Mouse (Mus musculus): Measurements from ENCODE around the gene Gpr176.
"Not testable (repeated sequence)": the region's sequence is repeated elsewhere in the genome, so short reads cannot be mapped to it uniquely, and the experiment has no call there.

Gpr176 gene

DNA sequence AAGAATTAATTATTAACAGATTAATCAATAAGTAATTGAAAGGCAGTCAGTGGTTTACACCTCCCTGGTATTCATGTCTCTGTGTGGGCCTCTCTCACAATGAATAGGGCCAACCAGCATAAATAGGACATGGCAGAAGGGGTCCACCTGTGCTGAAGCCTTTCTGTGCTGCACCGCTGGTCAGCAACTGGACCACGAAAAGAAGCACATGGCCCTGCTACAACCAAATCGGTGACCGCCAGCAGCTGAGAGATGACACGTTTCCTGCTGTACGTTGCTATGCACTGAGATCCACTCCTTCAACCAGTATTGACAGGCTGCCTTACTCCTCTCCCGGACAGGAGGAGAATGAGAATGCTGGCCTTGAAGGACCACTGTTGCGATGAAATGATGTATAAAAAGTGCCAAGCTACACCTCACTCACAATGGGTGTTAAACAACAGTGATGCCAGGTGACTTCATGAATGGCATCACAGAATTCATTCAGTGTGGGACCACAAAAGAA lies 72.1 kb downstream of the Gpr176 start:
- DNase-seq (ENCODE audit: low spot score), result no peak

DNA sequence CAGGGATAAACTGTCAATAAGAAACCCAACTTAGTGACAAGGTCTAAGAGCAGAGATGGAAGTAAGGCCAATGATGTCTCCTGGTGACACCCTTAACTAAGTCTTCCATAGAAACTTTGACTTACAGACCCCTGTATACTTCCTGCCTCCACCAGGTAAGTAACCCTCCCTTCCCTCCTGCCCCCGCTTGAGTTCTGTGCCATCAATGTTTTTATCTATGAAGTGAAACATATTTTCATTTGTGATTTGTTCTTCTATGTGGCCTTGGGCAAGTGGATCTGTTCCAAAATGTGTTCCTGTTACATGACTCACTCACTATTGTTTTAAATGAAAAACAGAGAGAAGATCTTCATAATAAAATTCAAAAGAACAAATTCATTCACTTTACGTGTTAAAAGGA lies 73.2 kb downstream of the Gpr176 start:
- no peak for DNase-seq (ENCODE audit: low spot score)

DNA sequence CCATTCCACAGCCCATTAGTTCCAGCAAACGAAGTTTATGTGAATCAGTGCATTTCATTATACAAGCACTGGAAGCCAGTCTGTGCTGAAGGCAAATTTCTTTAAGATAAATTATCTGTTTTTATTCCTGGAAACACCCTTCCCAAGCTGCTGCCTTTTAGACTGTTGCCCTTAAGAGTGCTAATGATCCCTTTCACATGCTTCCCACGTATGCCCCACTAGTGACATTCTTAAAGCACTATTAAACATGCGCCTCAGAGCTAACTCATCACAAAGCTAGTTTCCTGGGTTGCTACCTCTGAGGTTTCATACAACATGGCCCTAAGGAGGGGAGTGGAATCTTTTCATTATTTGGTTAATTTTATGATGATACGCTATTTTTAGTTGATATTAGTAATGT lies 74.6 kb downstream of the Gpr176 start:
- DNase-seq (ENCODE audit: low spot score), result no peak

DNA sequence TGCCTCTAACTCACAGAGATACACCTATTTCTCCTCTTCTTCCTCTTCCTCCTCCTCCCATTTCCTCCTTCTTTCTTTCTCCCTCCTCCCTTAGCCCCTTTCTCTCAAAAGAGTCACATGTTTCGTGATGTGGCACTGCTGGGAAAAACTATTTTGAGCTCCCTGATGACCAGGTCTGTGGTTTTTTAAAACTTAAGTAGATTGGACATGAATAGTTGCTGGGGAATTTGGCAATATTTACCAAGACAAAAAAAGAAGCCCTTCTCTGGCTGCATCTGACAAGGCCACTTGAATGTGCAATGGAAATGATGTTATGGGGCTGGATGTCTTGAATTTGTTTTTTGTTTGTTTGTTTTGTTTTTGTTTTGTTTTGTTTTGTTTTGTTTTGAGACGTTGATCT lies 75.3 kb downstream of the Gpr176 start:
- no peak for DNase-seq (ENCODE audit: low spot score)

DNA sequence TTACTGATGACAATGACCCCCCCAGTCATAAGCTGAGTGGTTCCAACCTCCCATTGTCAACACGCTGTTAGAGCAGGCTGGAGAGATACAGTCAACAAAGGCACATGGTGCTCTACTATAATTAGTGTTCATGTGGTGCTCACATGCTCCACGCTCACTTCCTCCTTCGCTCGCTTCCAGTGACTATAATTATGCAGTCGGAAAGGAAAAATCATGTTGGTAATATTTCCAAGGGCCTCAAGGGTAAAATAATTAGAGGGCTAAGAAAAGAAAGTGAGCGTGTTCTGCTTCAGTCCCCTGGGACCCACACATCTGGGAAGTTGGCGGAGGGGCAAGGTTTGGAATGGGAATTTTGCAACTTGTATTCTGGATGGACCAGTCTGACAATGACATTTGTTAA lies 77.7 kb downstream of the Gpr176 start:
- no peak for DNase-seq (ENCODE audit: low spot score)

DNA sequence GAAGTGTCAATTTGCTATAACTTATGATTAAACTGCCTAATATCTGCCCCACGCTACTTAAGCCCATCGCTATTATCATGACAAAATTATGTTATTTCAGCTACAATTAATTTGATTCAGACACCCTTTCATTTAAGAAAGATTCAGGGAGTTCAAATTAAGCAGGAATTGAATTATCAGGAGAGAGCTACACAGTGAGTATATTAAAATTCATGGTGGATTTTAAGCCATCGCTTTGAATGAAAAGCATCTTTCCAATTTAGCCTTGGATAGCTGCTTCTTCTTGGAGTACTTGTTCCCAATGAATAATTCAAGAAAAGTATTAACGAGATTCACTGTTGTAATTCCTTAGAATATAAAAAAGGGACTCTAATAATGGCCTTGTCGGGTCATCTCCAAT lies 79.6 kb downstream of the Gpr176 start:
- no peak for DNase-seq (ENCODE audit: low spot score)

DNA sequence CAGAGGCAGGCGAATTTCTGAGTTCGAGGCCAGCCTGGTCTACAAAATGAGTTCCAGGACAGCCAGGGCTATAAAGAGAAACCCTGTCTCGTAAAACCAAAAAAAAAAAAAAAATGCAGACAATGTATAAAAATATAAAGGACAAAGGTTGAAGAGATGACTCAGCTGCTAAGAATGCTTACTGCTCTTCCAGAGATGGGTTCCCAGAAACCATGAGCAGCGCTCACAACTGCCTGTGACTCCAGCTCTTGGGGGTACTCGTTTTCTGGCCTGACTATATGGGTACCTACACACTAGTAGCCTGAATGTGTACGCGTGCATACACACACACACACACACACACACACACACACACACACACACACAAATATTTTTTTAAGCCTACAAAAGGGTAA lies 84.2 kb downstream of the Gpr176 start:
- not testable (repeated sequence) for DNase-seq (ENCODE audit: low spot score)

DNA sequence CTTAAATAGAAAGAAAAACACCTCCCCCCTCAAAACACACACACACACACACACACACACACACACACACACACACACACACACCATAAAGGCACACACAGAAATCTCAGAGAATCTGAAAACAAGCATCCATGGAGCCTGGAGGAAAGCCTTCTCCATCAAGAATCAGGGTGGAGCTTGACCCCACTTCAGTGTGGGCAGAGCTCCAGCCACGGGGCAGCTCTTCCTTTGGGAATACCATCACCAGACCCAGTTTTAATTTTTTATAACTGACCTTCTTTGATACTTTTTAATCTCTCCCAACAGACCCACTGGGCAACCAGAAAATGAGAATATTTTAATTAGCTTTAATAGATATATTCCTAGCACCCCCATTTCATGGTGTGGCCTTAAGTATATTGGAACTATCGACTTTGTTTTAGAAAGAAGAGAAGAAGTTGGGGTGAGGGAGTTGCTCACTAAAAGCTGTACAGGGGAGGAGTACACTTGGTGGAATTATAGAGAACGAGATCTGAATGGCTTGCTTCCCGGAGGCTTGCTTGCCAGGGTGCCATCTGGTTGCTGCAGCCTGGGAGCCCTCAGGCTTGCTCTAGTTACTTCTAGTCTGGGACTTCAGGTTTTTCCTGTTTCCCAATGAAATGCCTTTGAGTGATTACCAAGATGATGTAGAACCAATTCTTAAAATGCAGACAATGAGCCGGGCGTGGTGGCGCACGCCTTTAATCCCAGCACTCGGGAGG lies 84.7 kb downstream of the Gpr176 start:
- DNase-seq (ENCODE audit: low spot score), result no peak

DNA sequence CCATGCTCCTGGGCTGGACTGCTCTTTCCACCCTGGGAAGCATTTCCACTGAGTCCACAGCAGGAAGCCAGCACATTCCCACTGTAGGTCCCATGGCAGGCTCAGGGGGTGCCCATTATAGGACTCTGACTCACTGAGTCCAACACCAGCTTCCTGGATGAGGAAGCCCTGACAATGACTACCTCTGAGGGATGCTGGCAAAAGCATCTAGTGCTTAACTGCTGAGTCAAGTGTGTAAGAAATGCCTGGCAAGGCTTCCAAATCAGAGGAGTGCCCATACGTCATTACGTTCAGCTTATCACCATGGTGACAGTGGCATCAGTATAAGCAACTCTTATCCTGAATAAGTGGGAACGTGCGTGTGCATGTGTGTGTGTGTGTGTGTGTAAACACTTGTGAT lies 85.5 kb downstream of the Gpr176 start:
- DNase-seq (ENCODE audit: low spot score), result no peak

DNA sequence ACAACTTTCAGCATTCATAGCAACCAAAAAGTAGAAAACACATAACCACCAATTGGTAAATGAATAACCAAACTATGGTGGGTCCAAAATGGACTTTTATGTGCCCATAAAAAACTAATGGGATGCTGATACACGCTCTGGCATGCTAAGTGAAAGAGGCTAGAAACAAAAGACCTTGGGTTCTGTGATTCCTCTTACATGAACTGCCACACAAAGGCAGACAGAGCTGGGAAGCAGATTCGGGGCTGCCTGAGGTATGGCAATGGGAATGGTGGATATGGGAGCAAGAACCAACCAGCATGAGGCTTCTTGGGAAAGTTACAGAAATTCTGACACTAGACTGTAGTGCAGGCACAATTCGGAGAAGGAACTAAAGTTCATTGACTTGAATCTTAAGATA lies 90.8 kb downstream of the Gpr176 start:
- no peak for DNase-seq (ENCODE audit: low spot score)

DNA sequence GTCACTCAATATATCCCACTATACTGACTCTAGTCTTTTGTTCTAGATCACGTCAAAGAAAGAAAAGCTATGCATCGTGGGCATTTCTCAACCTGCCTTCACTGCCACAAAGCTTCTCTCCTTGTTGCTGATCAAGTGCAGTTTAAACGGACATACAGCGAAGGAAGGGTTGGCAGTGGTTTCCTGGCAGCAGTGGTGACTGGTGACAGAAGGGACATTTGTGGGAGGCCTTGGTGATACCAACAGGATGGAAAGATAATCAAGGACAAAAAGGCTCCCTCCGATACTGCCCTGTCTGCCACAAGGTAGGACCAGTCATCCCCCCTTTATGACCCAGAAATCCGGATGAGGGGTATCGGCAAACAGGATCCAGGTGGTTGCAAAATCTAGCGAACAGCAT lies 95.0 kb downstream of the Gpr176 start:
- DNase-seq (ENCODE audit: low spot score), result no peak

DNA sequence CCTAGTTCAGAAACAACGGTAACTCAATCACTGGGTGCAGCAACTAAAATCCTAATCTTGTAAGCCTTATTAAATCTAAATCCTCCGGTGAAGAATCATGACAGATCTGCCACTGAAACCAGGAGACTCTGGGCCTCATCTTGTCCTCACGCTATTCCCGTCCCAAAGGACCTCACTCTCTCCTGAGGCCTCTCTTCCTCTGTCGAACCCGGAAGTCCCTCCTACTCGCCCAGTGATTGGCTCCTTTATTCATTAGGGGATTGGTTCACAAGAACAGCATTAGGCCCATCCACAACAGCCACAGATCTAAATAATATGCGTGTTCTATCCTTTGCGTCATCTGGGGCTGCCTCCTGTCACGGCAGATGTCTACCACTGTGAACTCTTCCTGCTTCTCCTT lies 101.6 kb downstream of the Gpr176 start:
- no peak for DNase-seq (ENCODE audit: low spot score)

DNA sequence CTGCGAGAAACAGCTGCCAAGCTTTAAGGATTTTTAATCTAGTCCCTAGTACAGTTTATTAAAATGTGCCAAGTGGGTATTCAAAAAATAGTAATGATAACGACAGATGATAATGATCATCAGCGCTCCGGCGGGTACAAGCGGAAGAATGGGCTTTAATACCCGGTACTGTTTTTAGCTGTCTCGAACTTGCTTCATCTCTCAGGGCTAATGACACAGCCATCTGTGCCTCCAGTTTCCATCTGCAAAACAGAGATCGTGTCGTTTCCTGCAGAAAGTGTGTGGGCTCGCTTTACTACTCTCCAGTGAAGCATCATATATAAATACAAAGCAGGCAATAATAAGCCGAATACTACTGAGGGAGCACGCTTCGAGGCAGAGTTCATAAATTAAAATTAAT lies 103.0 kb downstream of the Gpr176 start:
- no peak for DNase-seq (ENCODE audit: low spot score)

DNA sequence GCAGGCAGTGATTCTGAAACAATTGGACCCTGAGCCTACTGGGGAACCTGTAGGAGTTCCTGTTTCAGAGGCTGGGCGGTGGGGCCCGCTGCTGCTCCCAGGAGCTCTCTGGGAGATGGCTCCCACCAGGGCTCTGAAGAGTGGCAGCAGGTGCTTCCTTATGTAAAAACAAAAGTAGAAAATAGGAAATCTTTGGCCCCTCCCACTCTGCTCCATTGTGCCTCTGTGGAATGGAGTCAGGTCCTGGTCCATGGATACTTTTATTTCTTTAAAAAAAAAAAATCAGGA lies 109.4 kb downstream of the Gpr176 start:
- DNase-seq (ENCODE audit: low spot score), result no peak

DNA sequence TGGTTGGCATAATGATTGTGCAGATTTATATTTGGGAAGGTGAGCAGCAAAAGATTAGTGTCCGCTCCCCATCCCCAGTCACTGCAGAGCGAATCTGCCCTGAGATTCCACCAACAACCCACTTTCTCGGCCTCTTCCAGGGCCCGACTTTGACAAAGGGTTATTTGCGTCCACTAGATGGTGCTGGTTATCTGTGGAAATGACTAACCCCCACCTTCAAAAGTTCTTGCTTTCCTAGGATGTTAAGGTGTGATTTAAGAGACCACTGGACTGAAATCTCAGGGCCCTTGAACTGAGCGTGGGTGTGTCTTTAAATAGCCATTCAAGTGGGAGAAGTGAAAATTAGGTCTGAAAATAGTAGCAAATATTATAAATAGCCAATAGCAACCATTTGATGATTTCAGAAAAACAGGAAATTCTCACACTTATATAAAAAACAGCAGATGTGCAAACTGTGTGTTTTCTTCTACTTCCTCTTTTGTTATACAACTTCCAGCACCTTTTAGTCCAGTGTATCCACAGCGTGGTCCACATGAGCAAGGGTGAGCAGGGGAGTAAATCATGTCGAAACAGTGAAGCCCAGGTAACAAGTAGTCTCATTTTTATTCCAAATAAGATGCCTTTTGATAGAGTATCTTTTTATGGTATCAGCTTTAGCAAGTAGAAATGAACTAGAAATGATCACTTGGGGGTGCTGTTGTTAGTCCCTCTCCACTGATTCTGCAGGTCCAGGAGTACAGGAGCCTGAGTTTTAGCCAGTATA lies 109.9 kb downstream of the Gpr176 start:
- DNase-seq (ENCODE audit: low spot score), result no peak

DNA sequence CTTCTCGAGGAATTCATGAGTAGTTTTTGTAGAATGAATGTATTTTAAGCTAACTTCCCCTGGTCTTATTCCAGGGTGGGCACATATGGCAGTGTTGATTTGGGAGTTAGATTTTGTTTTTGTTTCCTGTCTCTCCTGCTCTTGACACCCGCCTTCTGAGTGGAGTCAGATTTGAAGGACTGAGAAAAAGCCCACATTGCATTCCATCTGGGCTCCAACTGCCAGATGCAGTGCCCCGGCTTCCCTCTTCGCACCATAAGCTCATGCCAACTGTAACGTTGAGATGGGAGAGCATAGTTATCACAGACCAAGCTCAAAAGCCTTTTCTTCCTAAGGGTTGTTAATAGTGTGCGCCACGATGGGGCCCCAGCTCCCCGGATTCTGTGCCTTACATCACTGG lies 110.5 kb downstream of the Gpr176 start:
- no peak for DNase-seq (ENCODE audit: low spot score)

DNA sequence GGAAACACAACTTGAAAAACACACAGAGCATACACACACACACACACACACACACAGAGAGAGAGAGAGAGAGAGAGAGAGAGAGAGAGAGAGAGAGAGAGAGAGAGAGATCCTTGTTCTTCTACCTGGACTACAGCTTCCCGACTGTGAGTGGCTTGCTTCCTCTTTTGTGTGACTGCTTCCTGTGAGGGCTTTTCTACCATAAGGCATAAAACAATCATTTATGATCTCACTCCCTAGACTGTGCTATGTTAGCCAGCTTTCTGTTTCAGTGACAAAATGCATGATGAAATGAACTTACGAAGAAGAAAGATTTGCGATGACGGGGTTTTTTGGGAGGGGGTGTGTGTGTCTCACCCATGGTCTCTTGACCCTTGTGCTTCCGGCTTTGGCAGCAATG lies 113.5 kb downstream of the Gpr176 start:
- no peak for DNase-seq (ENCODE audit: low spot score)

DNA sequence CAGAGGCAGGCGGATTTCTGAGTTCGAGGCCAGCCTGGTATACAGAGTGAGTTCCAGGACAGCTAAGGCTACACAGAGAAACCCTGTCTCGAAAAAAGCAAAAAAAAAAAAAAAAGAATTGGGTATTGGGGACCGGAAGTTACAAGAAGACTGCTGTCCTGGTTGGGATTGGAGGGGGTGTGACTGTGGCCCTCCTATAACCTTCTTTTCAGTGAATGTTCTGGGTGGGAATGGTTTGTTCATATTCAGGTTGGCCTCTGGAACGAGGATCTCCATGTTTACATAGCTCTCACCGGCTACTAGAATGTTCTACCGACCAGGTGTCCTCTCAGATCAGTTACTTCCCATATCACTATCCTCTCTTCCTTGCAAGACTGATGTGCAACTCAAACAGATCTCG lies 116.1 kb downstream of the Gpr176 start:
- DNase-seq (ENCODE audit: low spot score), result no peak

DNA sequence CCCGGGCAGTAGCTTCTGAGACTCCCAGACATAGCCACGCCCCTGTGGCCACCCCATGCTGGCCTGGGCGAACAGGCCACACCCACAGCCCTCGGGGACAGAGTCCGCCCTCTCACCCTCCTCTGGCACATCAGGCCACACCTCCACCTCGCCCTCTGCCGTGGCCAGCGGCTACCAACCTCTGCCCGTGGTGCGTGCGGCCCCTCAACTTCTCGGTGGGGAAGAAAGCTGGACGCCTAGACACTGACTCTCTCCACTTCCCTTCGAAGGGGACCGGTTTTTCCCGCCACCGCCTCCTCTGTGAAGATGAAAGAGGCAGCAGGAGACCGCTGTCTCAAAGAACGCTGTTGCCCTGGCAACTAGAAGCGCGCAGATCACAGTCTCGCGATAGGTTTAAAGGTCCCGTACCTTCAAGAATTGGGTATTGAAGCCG lies 116.6 kb downstream of the Gpr176 start, which contains the start of gene Fsip1:
TSS of gene Fsip1 (minus strand) at position 346 of the 433 bp plus-strand sequence.
- DNase-seq (ENCODE audit: low spot score), result peak; percentile 36

DNA sequence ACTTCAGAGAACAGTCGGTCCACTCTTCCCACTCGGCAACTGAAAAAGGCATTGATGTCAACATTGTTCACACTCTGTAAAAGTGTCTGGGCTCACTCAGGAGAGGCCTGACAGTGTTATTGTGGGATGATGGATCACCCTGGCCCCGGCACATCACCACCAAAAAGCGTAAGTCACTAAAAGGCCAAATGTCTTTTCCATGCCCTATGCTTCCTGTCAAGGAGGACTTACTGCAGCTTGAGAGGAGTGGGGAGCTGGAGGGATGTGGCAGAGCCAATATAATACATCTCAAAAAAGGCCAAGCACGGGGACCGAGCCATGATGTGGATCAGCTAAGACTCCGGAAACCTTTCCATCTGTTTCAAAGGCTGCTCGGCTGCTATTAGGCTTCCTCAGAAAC lies 118.7 kb downstream of the Gpr176 start:
- no peak for DNase-seq (ENCODE audit: low spot score)

DNA sequence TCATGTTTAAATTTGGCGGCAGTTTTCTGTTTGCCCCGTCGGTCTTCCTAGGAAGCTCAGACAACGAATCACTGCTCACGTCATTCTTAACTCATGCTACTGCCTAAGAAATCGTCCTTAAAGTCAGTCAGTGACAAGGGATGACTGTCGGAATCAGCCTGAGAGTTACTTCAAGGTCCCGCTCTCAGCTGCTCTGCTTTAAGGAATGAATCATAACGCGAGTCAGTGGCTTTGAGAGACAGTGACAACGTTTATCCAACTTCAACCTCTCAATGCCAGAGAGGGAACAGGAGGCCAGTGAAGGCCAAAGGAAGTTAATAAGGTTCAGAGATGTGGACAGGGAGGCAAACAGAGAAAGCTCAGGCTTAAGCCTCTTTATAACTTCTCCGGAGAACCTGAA lies 124.3 kb downstream of the Gpr176 start:
- DNase-seq (ENCODE audit: low spot score), result no peak

DNA sequence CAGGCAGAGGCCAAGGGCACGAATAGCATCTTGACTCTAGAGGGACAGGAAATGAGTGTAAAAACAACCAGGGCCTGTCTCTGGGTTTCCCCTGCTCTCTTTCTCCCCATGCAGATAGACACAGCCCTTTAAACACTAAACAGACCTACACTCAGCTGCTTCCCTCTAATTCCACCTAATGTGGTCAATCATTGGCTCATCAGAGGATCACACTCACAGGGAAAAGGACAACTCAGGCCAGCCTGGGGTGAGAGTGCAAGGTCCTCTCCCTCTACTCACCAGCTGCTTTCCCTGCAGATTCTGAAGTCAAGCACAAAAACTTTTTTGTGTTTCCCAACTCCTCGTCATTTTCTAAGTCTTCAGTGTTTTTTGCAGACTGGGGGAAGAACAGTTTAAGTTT lies 125.2 kb downstream of the Gpr176 start:
- no peak for DNase-seq (ENCODE audit: low spot score)

DNA sequence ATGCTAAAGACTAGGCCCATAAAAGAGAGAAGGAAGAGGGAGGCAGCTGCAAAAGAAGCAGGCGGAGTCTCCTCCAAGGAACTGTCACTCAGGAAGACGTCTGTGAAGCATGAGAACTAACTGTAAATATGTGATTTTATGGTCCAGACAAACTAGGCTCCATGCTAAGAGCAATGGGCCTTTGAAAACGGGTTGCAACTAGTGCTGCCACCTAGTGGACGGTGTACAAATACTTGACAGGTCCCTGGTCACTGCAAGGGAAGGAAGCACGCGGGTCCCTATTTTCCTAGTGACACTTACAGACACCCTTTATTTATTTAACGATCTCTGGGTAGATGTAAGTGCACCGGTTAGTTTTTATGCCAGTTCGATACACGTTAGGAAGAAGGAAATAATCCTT lies 127.3 kb downstream of the Gpr176 start:
- DNase-seq (ENCODE audit: low spot score), result peak; percentile 34

DNA sequence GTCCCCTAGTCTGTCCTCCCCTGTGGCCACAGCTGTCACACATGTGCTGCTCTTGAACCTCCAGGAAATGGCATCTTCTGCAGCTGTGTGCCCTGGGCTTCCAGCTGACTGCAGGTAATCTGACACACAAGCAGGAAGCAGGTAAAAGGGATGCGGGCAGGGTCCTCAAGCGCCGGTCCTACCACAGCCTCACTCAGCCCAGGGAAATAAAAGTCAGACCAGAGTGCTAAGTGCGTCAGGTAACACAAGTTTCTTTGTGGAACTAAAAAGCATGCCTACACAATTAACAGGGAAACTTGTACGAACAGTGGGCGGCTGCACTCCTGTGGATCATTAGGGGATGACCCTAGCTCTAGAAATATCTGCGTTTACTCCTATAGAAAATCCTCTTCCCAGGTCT lies 137.0 kb downstream of the Gpr176 start:
- no peak for DNase-seq (ENCODE audit: low spot score)
